Mouse (Mus musculus): Measurements from ENCODE around the gene Znfx1.
A peak's percentile ranks its signal among the peaks of the same experiment; 100 is the strongest.

The Znfx1 gene

DNA sequence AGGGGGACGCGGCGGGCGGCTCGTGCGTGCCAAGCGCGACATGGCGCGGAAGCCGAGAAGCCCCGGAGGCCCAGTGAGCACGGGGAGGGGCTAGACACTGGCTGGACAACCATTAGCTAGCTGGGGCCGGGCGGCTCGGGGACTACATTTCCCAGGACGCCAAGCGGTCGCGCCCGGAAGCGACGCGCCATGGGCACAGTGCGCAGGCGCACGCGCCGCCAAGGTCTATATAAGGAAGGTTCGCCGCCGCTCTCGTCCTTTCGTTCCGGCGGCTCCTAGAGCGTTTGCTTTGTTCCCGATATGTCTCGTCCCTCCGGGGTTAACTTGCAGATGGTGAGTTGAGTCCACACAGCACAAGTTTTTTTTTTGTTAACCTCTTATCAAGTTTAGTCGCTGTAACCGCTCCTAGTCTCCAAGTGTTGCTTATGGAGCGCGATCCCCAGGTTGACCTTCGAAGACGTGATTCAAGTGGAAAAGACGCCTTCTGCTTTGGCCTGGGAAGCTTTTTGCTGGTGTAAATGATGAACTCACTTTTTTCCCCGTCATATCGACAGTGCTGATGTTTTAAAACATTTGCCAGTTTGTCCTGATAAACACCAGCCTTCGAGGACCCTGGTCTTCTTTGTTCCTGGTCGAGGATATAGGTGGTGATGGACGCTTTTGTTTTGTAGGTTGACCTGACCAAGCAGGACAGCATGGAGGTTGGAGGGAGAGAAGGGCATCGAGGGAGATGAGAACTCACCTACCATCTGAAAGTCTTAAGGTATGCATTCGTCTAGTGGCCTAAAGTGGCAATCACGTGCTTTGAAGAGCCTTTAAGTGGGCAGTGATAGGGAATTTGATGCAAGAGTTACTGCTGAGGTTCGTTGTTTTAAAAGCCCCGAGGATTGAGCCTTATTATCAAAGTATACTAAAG lies at the start of gene Znfx1:
Znfx1 (minus strand) TSS at position 51 of the 916 bp plus-strand sequence.
- peak; percentile 93 for DNase-seq (ENCODE audit: low read depth, low spot score)

GRCm38 (mm10) chr2:167112259-167112658 lies 49.4 kb upstream of the Znfx1 start:
- no peak for DNase-seq (ENCODE audit: low read depth, low spot score)

GRCm38 (mm10) chr2:167109506-167109905 lies 46.7 kb upstream of the Znfx1 start:
- no peak for DNase-seq (ENCODE audit: low read depth, low spot score)

DNA sequence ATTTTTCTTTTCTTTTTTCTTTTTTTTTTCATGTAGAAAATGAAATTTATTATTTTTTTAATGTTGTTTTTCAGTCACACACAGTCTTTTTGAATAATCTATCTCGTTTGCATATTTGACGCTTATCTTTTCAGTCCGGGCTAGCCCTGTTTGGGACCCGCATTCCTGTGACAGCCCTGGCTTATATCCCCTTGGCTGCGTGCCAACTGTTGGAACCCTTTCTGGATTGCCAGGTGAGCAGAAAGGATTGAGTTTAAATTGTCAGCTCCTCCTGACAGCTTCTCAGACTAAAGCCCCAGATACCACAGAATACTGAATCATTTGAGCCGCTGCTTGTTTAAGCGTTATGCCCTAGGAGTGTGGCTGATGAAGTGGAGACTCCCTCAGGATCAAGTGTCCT lies 40.7 kb upstream of the Znfx1 start:
- no peak for DNase-seq (ENCODE audit: low read depth, low spot score)

DNA sequence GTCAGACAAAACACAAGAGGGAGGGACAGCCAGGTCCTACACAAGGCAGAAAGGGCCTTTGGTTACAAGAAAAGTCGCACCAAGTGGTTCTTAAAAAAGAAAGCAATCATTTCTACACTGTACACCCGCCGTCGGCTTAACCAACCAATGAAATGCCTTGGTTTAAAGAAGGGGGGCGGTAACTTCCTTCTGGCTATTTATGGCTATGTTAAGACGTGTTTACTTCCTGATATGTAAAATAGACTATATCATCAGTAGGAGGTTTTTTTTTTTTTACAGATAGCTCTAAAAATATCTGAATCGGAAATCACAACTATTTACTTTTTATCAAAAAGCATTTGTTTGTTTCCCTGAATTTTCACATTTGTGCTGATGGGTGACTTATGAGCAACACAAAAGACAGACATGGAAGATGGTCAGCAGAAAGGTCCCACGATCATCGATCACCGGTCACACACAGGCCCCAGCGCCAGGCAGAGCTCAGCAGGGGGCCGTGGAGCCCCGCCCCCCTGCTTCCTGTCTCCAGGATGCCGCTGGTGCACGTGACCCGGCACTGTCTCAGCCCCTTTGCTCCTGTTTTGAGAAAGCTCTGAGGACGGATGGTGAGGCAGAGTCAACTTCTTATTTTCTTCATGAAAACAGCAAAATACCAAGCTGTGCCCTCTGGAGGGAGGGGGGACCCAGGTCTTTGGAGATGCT lies 39.1 kb upstream of the Znfx1 start:
- peak; percentile 77 for DNase-seq (ENCODE audit: low read depth, low spot score)

DNA sequence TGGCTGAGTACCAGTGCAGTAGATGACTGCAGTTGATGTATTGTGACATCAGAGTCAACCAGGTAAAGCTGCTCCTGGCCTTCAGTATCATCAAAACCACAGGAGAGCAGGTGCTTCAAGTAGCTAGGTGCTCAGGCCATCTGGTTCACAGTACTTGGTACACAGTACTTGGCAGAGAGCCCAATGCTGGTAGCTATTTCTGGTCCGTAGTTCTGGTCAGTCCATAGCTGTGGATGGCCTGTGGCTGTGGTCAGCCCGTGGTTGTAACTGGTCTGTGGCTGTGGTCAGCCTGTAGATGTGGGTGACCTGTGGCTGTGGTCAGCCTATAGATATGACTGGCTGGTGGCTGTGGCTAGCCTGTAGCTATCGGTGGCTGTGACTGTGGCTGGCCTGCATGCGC lies 31.9 kb upstream of the Znfx1 start:
- no peak for DNase-seq (ENCODE audit: low read depth, low spot score)

DNA sequence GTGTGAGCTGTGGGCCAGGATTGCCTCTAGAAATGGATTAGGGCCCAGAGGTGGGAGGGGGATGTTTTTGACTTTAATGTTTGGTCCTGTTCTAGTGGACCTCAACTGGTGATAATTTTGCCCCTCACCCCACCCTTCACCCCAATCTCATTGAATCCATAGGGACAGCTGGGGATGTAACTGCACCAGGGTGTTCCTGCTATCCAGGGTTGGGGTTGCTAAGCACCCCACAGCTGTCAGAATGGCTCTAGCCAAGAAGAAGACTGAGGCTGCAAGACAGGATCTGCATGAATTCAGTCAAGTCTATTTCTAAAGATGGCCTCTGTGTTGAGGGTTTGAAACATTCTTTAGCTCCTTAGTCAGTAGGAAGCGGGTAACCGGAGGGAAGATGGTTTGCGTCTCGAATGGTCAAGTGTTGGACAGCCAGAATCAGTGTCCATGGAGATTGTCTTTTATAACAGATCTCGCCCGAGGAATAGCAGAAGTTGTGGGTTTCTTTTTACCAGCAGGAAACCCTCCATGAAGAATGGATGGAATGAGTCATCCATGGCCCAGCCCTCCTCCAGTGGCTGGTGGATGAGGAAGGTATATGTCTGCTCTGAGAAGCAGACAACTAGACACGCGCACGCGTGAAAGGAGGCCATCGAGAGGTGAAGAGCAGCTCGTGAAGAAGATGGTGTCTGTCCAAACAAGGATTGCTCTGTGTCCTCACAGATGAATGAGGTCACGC lies 30.5 kb upstream of the Znfx1 start:
- DNase-seq (ENCODE audit: low read depth, low spot score): no peak

DNA sequence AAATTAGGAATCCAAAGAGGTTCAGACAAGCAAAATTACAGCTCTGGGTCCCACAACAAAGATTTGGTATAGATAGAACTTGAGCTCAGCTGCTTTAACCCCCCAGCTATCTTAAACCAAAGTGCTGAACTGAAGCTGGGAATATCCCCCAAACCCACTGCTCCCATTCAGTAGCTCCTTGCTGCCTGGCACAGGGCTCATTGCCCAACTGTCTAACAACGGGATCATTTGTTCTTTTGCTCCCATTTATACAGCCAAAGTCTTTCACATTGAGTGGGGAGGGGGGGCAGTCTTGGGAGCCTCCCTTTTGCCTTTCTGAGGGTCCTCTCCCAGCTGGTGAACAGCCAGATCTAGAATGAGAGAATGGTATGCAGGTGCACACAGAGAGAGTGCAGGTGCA lies 27.5 kb upstream of the Znfx1 start:
- no peak for DNase-seq (ENCODE audit: low read depth, low spot score)

DNA sequence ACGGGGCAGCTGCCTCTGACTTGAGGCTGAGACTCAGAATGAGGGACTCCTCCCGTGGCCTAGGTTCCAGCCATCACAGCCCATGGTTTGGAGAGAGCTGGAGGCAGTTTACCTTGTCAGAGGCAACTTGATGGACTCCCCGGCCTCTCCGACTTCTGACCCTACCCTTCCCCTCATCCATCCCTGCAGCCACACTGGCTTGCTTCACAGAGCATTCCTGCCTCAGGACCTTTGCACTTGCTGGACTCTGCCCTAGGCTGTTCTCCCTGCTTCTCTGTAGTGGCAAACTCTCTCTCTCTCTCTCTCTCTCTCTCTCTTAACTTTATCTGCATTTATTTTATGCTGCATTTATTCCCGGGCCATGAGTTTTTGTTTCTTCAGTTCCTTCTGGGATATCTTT lies 24.0 kb upstream of the Znfx1 start:
- no peak for DNase-seq (ENCODE audit: low read depth, low spot score)

GRCm38 (mm10) chr2:167086092-167086491 lies 23.3 kb upstream of the Znfx1 start:
- DNase-seq (ENCODE audit: low read depth, low spot score): no peak

DNA sequence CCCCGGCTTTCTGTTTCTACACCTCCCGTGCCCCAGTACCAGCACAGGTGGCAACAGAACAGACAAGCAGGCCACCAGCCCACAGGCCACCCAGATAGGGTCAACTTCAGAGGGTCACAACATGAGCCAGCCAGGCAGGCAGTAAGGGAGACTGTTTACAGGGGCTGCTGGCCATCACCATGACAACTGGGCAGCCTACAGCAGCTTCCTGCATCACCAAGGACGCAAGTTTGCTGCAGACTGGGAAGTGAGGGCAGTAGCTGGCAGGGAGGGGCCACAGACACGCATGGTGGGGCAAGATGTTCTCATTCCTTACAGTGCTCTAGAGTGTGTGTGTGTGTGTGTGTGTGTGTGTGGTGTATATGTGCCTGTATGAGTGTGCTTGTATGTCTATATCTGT lies 18.8 kb upstream of the Znfx1 start:
- no peak for DNase-seq (ENCODE audit: low read depth, low spot score)

- DNase-seq (ENCODE audit: low read depth, low spot score): no peak
These were observed 18.3 kb upstream of the Znfx1 start for GRCm38 (mm10) chr2:167081135-167081534.

- DNase-seq (ENCODE audit: low read depth, low spot score): no peak
These were observed 17.6 kb upstream of the Znfx1 start for GRCm38 (mm10) chr2:167080387-167080786.

GRCm38 (mm10) chr2:167079535-167080257 lies 16.9 kb upstream of the Znfx1 start:
- DNase-seq (ENCODE audit: low read depth, low spot score): no peak

- no peak for DNase-seq (ENCODE audit: low read depth, low spot score)
These were observed 16.2 kb upstream of the Znfx1 start for GRCm38 (mm10) chr2:167078931-167079495.

- DNase-seq (ENCODE audit: low read depth, low spot score): peak; percentile 81
These were observed 15.7 kb upstream of the Znfx1 start for GRCm38 (mm10) chr2:167078486-167078885.

DNA sequence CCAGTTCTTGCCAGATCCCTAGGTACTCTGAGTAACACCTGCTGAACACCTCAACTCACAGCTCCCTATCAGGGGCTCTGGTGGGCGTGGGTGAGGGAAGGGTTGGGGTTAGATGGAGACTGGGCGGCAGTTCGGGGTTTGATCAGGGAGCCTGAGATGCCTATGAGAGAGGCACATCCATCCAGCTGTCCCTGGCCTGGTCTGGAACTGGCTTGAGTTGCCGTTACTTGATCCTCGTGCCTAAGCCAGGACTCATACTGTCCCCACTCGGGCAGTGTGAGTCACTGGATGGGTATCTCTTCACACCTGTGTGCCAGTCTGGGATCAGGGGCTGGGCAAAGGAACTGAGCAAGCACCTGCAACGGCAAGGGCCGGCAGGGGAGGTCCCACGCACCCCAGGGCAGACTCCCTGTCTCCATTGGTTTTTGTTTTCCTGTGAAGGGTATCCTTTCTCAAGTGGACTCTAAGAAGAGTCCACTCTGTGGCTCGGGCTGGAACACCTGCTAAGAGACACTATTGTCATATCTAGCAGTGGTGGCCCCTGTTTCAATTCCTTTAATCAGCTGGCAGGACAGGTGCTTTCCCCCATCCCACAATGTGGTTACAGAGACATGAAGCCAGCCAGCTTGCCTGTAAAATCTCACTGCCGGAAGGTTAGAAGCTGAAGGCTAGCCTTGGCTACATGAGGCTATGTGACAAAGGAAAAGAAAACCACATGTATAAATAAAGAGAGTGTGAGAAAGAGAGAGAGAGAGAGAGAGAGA lies 14.6 kb upstream of the Znfx1 start:
- DNase-seq (ENCODE audit: low read depth, low spot score): no peak

DNA sequence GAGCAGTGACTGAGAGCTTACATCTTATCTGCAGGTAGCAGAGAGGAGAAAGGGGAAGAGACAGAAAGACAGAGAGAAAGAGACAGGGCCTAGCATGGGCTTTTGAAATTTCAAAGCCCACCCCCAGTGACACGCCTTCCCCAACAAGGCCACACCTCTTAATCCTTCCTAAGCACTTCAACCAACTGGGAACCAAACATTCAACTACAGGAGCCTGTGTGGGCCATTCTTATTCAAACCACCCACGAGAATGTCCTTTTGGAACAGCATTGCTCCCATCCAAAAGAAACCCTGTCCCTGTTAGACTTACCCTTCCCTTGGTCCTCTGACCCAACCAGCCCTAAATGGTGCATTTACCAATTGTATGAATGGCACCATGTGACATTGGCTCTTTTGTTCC lies 13.9 kb upstream of the Znfx1 start:
- peak; percentile 58 for DNase-seq (ENCODE audit: low read depth, low spot score)

DNA sequence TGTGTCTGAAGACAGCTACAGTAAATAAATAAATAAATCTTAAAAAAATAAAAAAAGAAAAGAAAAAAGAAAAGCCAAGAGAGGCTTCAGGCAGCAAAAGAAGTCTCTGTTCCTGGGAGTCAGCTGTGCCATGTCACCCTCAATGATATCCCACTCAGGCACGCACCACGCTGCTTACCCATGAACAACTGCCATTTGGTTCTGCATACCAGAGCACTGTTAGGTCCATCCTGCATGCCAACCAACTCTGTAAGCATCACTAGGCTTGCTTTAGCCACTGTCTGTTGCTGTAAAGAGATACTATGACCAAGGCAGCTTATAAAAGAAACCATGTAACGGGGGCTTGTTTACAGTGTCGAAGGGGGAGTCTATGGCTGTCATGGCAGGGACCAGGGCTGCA lies 13.5 kb upstream of the Znfx1 start:
- DNase-seq (ENCODE audit: low read depth, low spot score): no peak

DNA sequence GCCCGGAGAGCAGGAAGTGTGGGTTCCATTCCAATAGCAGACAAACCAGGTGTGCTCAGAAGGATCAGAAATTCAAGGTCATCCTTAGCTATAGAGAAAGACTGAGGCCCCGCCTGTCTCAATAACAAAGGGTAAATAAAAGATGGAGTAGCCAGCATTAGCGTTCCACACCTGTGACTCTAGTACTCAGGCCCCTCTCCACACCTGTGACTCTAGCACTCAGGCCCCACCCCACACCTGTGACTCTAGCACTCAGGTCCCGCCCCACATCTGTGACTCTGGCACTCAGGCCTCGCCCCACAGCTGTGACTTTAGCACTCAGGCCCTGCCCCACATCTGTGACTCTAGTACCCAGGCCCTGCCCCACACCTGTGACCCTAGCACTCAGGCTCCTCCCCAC lies 11.8 kb upstream of the Znfx1 start:
- peak; percentile 51 for DNase-seq (ENCODE audit: low read depth, low spot score)
